Mouse (Mus musculus): ENCODE results near the gene Hcn2.
A peak's percentile ranks its signal among the peaks of the same experiment; 100 is the strongest.
"Not testable (repeated sequence)": the region's sequence is repeated elsewhere in the genome, so short reads cannot be mapped to it uniquely, and the experiment has no call there.

Gene Hcn2

GRCm38 (mm10) chr10:79687513-79687912 lies 28.9 kb upstream of the Hcn2 start:
- no peak for DNase-seq (ENCODE audit: low spot score in 2 of 2)

GRCm38 (mm10) chr10:79688720-79689119 lies 27.7 kb upstream of the Hcn2 start, which contains the start of gene Gzmm:
TSS of gene Gzmm (plus strand) at chr10:79689020.
- DNase-seq (ENCODE audit: low spot score in 2 of 2) = no peak

GRCm38 (mm10) chr10:79689178-79689577 lies 27.3 kb upstream of the Hcn2 start:
- no peak for DNase-seq (ENCODE audit: low spot score in 2 of 2)

GRCm38 (mm10) chr10:79691986-79692548 lies 24.4 kb upstream of the Hcn2 start:
- DNase-seq (ENCODE audit: low spot score in 2 of 2) = no peak

- no peak for DNase-seq (ENCODE audit: low spot score in 2 of 2)
These were observed 22.7 kb upstream of the Hcn2 start for GRCm38 (mm10) chr10:79693580-79694378.

GRCm38 (mm10) chr10:79694379-79694655 lies 22.1 kb upstream of the Hcn2 start:
- DNase-seq (ENCODE audit: low spot score in 2 of 2) = no peak

- no peak for DNase-seq (ENCODE audit: low spot score in 2 of 2)
These were observed 21.0 kb upstream of the Hcn2 start for GRCm38 (mm10) chr10:79695231-79696128.

- DNase-seq (ENCODE audit: low spot score in 2 of 2) = no peak
These were observed 20.2 kb upstream of the Hcn2 start for GRCm38 (mm10) chr10:79696129-79696651.

- no peak for DNase-seq (ENCODE audit: low spot score in 2 of 2)
These were observed 18.5 kb upstream of the Hcn2 start for GRCm38 (mm10) chr10:79697916-79698315.

- DNase-seq (ENCODE audit: low spot score in 2 of 2) = no peak
These were observed 18.0 kb upstream of the Hcn2 start for GRCm38 (mm10) chr10:79698459-79698858.

- DNase-seq (ENCODE audit: low spot score in 2 of 2) = no peak
These were observed 15.8 kb upstream of the Hcn2 start for GRCm38 (mm10) chr10:79700676-79701075.

GRCm38 (mm10) chr10:79701443-79702129 lies 14.8 kb upstream of the Hcn2 start:
- DNase-seq (ENCODE audit: low spot score in 2 of 2) = no peak

- not testable (repeated sequence) for DNase-seq (ENCODE audit: low spot score in 2 of 2)
These were observed 13.5 kb upstream of the Hcn2 start for GRCm38 (mm10) chr10:79702970-79703369.

GRCm38 (mm10) chr10:79703541-79703940 lies 12.9 kb upstream of the Hcn2 start:
- no peak for DNase-seq (ENCODE audit: low spot score in 2 of 2)

- peak; percentile 99 for DNase-seq (ENCODE audit: low spot score in 2 of 2)
These were observed 12.1 kb upstream of the Hcn2 start, which contains the start of gene Bsg for GRCm38 (mm10) chr10:79704065-79704969. TSS of gene Bsg (plus strand) at chr10:79704491.

GRCm38 (mm10) chr10:79704970-79705360 lies 11.5 kb upstream of the Hcn2 start:
- no peak for DNase-seq (ENCODE audit: low spot score in 2 of 2)

- DNase-seq (ENCODE audit: low spot score in 2 of 2) = no peak
These were observed 10.5 kb upstream of the Hcn2 start for GRCm38 (mm10) chr10:79705951-79706350.

- no peak for DNase-seq (ENCODE audit: low spot score in 2 of 2)
These were observed 9.9 kb upstream of the Hcn2 start for GRCm38 (mm10) chr10:79706406-79707094.

- no peak for DNase-seq (ENCODE audit: low spot score in 2 of 2)
These were observed 9.3 kb upstream of the Hcn2 start for GRCm38 (mm10) chr10:79707162-79707561.

GRCm38 (mm10) chr10:79707759-79708158 lies 8.7 kb upstream of the Hcn2 start:
- DNase-seq (ENCODE audit: low spot score in 2 of 2) = no peak
